In the genomic region with DNA sequence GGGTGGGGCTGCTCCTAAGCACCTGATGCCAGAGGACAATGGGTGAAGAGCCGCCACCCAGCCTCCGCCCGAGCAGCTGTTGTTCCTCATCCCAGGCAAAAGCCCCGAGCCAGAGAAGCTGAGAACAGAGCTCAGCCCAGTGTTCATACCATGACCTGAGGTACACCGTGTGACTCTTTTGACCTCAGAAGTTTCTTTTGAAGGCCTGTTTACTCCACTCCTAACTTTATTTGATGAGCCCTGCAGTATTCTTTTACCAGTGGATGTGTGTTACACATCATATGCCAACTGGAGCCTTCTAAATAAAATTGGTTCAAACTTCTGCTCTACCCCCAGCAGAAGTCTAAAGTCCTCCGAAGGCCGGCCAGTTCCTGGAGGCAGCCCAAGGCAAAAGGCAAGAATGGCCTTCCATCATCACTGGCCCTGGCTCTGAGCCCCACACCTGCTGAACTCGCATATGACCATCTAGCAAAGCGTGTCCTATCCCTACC, we compare ENCODE assay signal across 15 mouse cellular contexts. TPM values are rescaled to one million over a fixed set of nuclear protein-coding genes. Genes with fewer than 3 reads are reported as not detected.
DNase-seq lines count a peak whose midpoint lies in the region; ATAC-seq lines count a peak whose summit lies in the region.
"Had no signal": no experiment of that assay in that cellular context is flagged by ENCODE, and none has a peak within 500 bp of the region (broad histone marks: within the 10 kb centered on the region; RNA-seq: fewer than 3 reads in every experiment).

No protein-coding gene starts in this region.

- 82% methylated on average over 9 of the region's 9 CpGs for WGBS in kidney, embryonic 16.5 days
- 88% methylated on average over 9 of the region's 9 CpGs for WGBS in midbrain, embryonic 13.5 days
- WGBS in midbrain, embryonic 10.5 days, result 85% methylated on average over 9 of the region's 9 CpGs

- ATAC-seq in kidney, embryonic 16.5 days (ENCODE audit: low FRiP score, low TSS enrichment), result no peak
- ATAC-seq in midbrain, embryonic 13.5 days, result no peak
- ATAC-seq: forebrain, embryonic 16.5 days had no signal

- H3K4me1 ChIP-seq in kidney, embryonic 16.5 days (ENCODE audit: insufficient read depth, low read length), result no peaks in the 10 kb centered on the region
- H3K4me1 ChIP-seq in midbrain, embryonic 13.5 days (replicated peaks), result no peaks in the 10 kb centered on the region
- no peaks in the 10 kb centered on the region for H3K4me1 ChIP-seq in midbrain, embryonic 10.5 days
- H3K4me1 ChIP-seq: embryonic facial prominence, embryonic 15.5 days; neural tube, embryonic 13.5 days had no signal

- H3K4me3 ChIP-seq in kidney, embryonic 16.5 days (ENCODE audit: low read length), result no peak overlapping the region
- H3K4me3 ChIP-seq in midbrain, embryonic 13.5 days (replicated peaks), result no peak overlapping the region
- H3K4me3 ChIP-seq in midbrain, embryonic 10.5 days, result no peak overlapping the region
- H3K4me3 ChIP-seq: embryonic facial prominence, embryonic 15.5 days; neural tube, embryonic 13.5 days had no signal

- H3K4me2 ChIP-seq in kidney, embryonic 16.5 days (replicated peaks; ENCODE audit: low read depth, low read length), result no peak overlapping the region
- H3K4me2 ChIP-seq in midbrain, embryonic 13.5 days (replicated peaks), result no peak overlapping the region
- H3K4me2 ChIP-seq: embryonic facial prominence, embryonic 15.5 days; neural tube, embryonic 13.5 days had no signal

- no peaks in the 10 kb centered on the region for H3K9me3 ChIP-seq in kidney, embryonic 16.5 days (ENCODE audit: low read length)
- H3K9me3 ChIP-seq in midbrain, embryonic 13.5 days, result no peaks in the 10 kb centered on the region
- H3K9me3 ChIP-seq in midbrain, embryonic 10.5 days (replicated peaks), result no peaks in the 10 kb centered on the region
- H3K9me3 ChIP-seq: embryonic facial prominence, embryonic 15.5 days; neural tube, embryonic 13.5 days had no signal

- no peak overlapping the region for H3K9ac ChIP-seq in kidney, embryonic 16.5 days (replicated peaks; ENCODE audit: low read length)
- no peak overlapping the region for H3K9ac ChIP-seq in midbrain, embryonic 13.5 days (replicated peaks)
- H3K9ac ChIP-seq: embryonic facial prominence, embryonic 15.5 days; neural tube, embryonic 13.5 days had no signal

- no peak overlapping the region for H3K27ac ChIP-seq in kidney, embryonic 16.5 days (ENCODE audit: low read length)
- no peak overlapping the region for H3K27ac ChIP-seq in midbrain, embryonic 13.5 days
- H3K27ac ChIP-seq in midbrain, embryonic 10.5 days (replicated peaks), result no peak overlapping the region
- H3K27ac ChIP-seq: embryonic facial prominence, embryonic 15.5 days; neural tube, embryonic 13.5 days had no signal

- no peaks in the 10 kb centered on the region for H3K36me3 ChIP-seq in kidney, embryonic 16.5 days (ENCODE audit: insufficient read depth, low read length)
- no peaks in the 10 kb centered on the region for H3K36me3 ChIP-seq in midbrain, embryonic 13.5 days
- no peaks in the 10 kb centered on the region for H3K36me3 ChIP-seq in midbrain, embryonic 10.5 days
- H3K36me3 ChIP-seq: embryonic facial prominence, embryonic 15.5 days; neural tube, embryonic 13.5 days had no signal

- DNase-seq in cerebellum, postnatal 25 days, result peak; percentile 49 to 61
- DNase-seq in cerebellum, adult 11 months, result no peak
- peak; percentile 88 to 90 for DNase-seq in kidney, adult 8-10 months
- peak; percentile 66 to 70 for DNase-seq in adrenal gland, postnatal 36 days
- DNase-seq in kidney, postnatal 36 days, result peak; percentile 88 to 90
- no peak for DNase-seq in midbrain, embryonic 10.5 days (ENCODE audit: low spot score)
- DNase-seq: layer of hippocampus, postnatal 36 days; liver; midbrain, embryonic 14.5 days; thymus, postnatal 25 days had no signal

- no peaks in the 10 kb centered on the region for H3K27me3 ChIP-seq in kidney, embryonic 16.5 days (ENCODE audit: insufficient read depth, low read length)
- no peaks in the 10 kb centered on the region; the same call in 1 of the 2 replicates for H3K27me3 ChIP-seq in midbrain, embryonic 13.5 days
- H3K27me3 ChIP-seq in midbrain, embryonic 10.5 days (ENCODE audit: low read depth, poor library complexity, severe bottlenecking), result no peaks in the 10 kb centered on the region
- H3K27me3 ChIP-seq: embryonic facial prominence, embryonic 15.5 days had no signal

RNA-seq across cellular contexts. Expression of a gene that starts 11.4 kb away (rescaled TPM):
- 17.7 and 21.8 TPM in 2 replicates for polyA plus RNA-seq in kidney, embryonic 16.5 days (2015; fragmentation: Nextera tagmentation; extraction: Ambion mirVana)
- 100 to 1,000 TPM; 284 to 434 TPM for total RNA-seq in adrenal gland, postnatal 36 days (2021)
- polyA plus RNA-seq in midbrain, embryonic 13.5 days (2015; fragmentation: Nextera tagmentation; extraction: Ambion mirVana), result 2.2 and 2.6 TPM in 2 replicates
- 0.90 and 1.3 TPM in 2 replicates for polyA plus RNA-seq in midbrain, embryonic 10.5 days (2016; fragmentation: Nextera tagmentation; extraction: Ambion mirVana)

RNA-seq across cellular contexts. Expression of a gene that starts 52.4 kb away (rescaled TPM):
- 24.1 and 24.5 TPM in 2 replicates for polyA plus RNA-seq in kidney, embryonic 16.5 days (2015; fragmentation: Nextera tagmentation; extraction: Ambion mirVana)
- 10 to 100 TPM; 24.5 to 33.5 TPM for total RNA-seq in adrenal gland, postnatal 36 days (2021)
- 10.7 and 11.1 TPM in 2 replicates for polyA plus RNA-seq in midbrain, embryonic 13.5 days (2015; fragmentation: Nextera tagmentation; extraction: Ambion mirVana)
- polyA plus RNA-seq in midbrain, embryonic 10.5 days (2016; fragmentation: Nextera tagmentation; extraction: Ambion mirVana), result 6.2 and 6.5 TPM in 2 replicates

Comparison
In these comparisons a context has a peak if more than half of its experiments do, and no peak if none do; other contexts are left out.
1. DNase-seq: peak in cerebellum, postnatal 25 days (2 of 2), kidney, adult 8-10 months (2 of 2), adrenal gland, postnatal 36 days (2 of 2) and kidney, postnatal 36 days (2 of 2); none in cerebellum, adult 11 months (single experiment) and midbrain, embryonic 10.5 days (single experiment).